Mouse (Mus musculus): ENCODE results near the gene Fadd. TPM values are rescaled to one million over a fixed set of nuclear protein-coding genes. Genes with fewer than 3 reads are reported as not detected.

Gene Fadd
- polyA plus RNA-seq, 1 experiment from 2014 or later, result 15.2 TPM

DNA sequence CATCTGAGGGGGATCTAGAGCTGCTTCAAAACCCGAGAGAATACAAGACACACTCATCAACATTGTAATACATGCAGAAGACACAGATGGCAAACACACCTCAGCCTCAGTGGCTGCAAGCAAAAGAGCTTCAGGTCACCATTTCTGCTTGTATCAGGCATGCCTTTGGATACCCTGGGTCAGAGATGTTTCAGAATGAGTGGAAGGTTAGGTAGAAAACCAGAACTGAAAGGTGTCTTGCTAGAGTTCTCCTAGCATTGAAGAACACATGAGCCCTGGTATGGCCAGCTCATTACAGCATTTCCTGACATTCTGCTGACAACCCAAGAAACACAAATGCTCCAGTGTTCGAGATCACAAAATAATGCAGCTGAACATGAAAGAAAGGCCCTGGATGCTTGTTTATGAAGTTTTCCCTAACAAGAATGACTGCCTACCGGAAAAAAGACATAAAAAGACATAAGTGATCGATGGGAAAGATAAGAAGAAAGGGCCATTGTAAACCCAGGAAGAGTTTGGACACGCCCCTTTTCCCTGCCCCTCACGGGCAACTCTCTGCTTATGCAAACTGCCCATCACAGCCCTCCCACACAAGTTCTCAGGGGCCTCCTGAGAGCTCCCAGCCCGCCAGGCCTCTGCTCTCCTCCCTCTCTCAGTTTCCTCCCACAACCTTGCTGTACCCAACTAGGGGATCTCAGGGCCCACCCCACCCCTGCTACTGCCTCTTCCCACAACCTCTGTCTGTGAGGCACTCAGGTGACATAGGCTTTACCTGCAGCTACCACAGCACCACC, 50.5 kb downstream of the Fadd start:
- Histone ChIP-seq H3K9me3 (ENCODE audit: control insufficient read depth, low read length) (no peaks in the 10 kb centered on the region), H3K36me3 (ENCODE audit: control insufficient read depth, insufficient read depth, low read length) (no peaks in the 10 kb centered on the region), H3K4me3 (ENCODE audit: low read length) (no peak overlapping the region), H3K27ac (ENCODE audit: low read depth, low read length) (no peak overlapping the region; the same call in 1 of the 2 replicates), H3K4me2 (replicated peaks; ENCODE audit: low read depth, low read length) (no peak overlapping the region), H3K9ac (ENCODE audit: low read depth, low read length) (no peak overlapping the region), H3K4me1 (ENCODE audit: control insufficient read depth, insufficient read depth, low read length) (peaks cover 17% of the 10 kb centered on the region), H3K27me3 (ENCODE audit: control insufficient read depth, insufficient read depth, low read length) (no peaks in the 10 kb centered on the region)
- 19% methylated on average over 7 of the region's 7 CpGs for WGBS
- ATAC-seq (ENCODE audit: low FRiP score, low TSS enrichment), result peak; percentile 76

GRCm38 (mm10) chr7:144529851-144530250, 52.4 kb downstream of the Fadd start:
- Histone ChIP-seq H3K27ac (ENCODE audit: low read depth, low read length) (no peak overlapping the region), H3K9me3 (ENCODE audit: control insufficient read depth, low read length) (no peaks in the 10 kb centered on the region), H3K27me3 (ENCODE audit: control insufficient read depth, insufficient read depth, low read length) (no peaks in the 10 kb centered on the region), H3K36me3 (ENCODE audit: control insufficient read depth, insufficient read depth, low read length) (no peaks in the 10 kb centered on the region), H3K4me1 (ENCODE audit: control insufficient read depth, insufficient read depth, low read length) (peaks cover 17% of the 10 kb centered on the region), H3K9ac (ENCODE audit: low read depth, low read length) (no peak overlapping the region), H3K4me2 (replicated peaks; ENCODE audit: low read depth, low read length) (no peak overlapping the region), H3K4me3 (ENCODE audit: low read length) (no peak overlapping the region)
- 74% methylated on average over 3 of the region's 3 CpGs for WGBS
- ATAC-seq (ENCODE audit: low FRiP score, low TSS enrichment), result no peak

DNA sequence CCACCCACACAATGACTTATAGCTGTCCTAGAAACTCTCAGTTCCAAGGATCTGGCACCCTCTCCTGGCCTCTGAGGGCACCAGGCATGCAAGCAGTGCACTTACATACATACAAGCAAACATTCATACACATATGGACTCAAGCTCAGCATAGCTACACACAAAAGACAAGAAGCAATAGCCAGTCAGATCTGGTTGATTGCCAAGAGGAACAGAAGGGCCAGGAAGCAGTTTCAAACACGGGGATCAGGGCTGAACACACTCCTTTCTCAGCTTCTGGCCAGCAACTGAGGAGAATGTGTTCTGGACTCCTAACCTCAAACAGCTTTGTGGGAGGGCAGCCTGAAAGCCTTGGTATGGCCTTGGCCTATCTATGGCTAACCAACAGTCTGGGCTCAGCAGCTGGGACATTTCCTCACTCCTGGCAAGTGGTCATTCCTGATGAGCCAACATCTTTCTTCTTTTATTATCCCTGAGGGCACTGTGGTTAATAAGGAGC, 54.5 kb downstream of the Fadd start:
- Histone ChIP-seq H3K9ac (ENCODE audit: low read depth, low read length) (no peak overlapping the region), H3K4me3 (ENCODE audit: low read length) (no peak overlapping the region)
- no peak for ATAC-seq (ENCODE audit: low FRiP score, low TSS enrichment)

More for the DNA sequence above, 54.5 kb downstream of the Fadd start:
- no peak overlapping the region for H3K27ac ChIP-seq (ENCODE audit: low read depth, low read length)
- no peaks in the 10 kb centered on the region for H3K36me3 ChIP-seq (ENCODE audit: control insufficient read depth, insufficient read depth, low read length)
- WGBS, result 39% methylated on average over 1 of the region's 1 CpGs
- peaks cover 12% of the 10 kb centered on the region for H3K4me1 ChIP-seq (ENCODE audit: control insufficient read depth, insufficient read depth, low read length)
- no peaks in the 10 kb centered on the region for H3K27me3 ChIP-seq (ENCODE audit: control insufficient read depth, insufficient read depth, low read length)
- H3K4me2 ChIP-seq (replicated peaks; ENCODE audit: low read depth, low read length), result no peak overlapping the region
- H3K9me3 ChIP-seq (ENCODE audit: control insufficient read depth, low read length), result no peaks in the 10 kb centered on the region

Other genes starting within 250 kb of the Fadd start
- gene Cttn, start 111.5 kb downstream of the Fadd start, polyA plus RNA-seq (2014; fragmentation: Nextera tagmentation; extraction: Ambion mirVana), result 85.1 and 177 TPM in 2 replicates
- 31.1 and 51.5 TPM in 2 replicates for gene Ppfia1, start 28.7 kb downstream of the Fadd start, polyA plus RNA-seq (2014; fragmentation: Nextera tagmentation; extraction: Ambion mirVana)
- 24.7 and 48.8 TPM in 2 replicates for gene Ano1, start 169.5 kb upstream of the Fadd start, polyA plus RNA-seq (2014; fragmentation: Nextera tagmentation; extraction: Ambion mirVana)